Mouse (Mus musculus) liver, postnatal 0 days (tissue): ENCODE data around the gene Spsb1. TPM values are rescaled to one million over a fixed set of nuclear protein-coding genes. Genes with fewer than 3 reads are reported as not detected.

Experiments
- ATAC-seq: fragments of 200-750 bp; cut with Nextera tagmentation; 2 replicates; pipeline ENCODE4 v1.8.0; 2017; ENCODE audit warnings: mild to moderate bottlenecking, moderate library complexity
- DNase-seq: peaks from one replicate; pipeline ENCODE4 v3.0.0-alpha.2; 2016
- H3K27ac ChIP-seq: fragments of 300-500 bp; sonication (generic); 2 replicates; pipeline ENCODE4 v1.5.1; 2014; ENCODE audit warnings: antibody characterized with exemption, moderate library complexity, mild to moderate bottlenecking, low read depth
- H3K27me3 ChIP-seq: fragments of 300-500 bp; sonication (generic); 2 replicates; pipeline ENCODE4 v1.6.1; 2014; ENCODE audit warnings: low read length, control low read depth, mixed read lengths; ENCODE audit not compliant: insufficient read depth
- H3K36me3 ChIP-seq: fragments of 300-500 bp; sonication (generic); replicated peaks from 2 replicates; pipeline ENCODE4 v1.6.1; 2014; ENCODE audit warnings: mild to moderate bottlenecking, control low read depth, low read length, moderate library complexity, mixed read lengths; ENCODE audit not compliant: insufficient read depth
- H3K4me1 ChIP-seq: fragments of 300-500 bp; sonication (generic); 2 replicates; pipeline ENCODE4 v1.6.1; 2014; ENCODE audit warnings: antibody characterized with exemption, mild to moderate bottlenecking, control low read depth; ENCODE audit not compliant: insufficient read depth
- H3K4me2 ChIP-seq: fragments of 300-500 bp; sonication (generic); 2 replicates; pipeline ENCODE4 v1.6.1; 2014; ENCODE audit warnings: low read depth, mild to moderate bottlenecking, low read length, moderate library complexity, mixed read lengths
- H3K4me3 ChIP-seq: fragments of 300-500 bp; sonication (generic); 2 replicates; pipeline ENCODE4 v1.5.1; 2014; ENCODE audit warnings: low read depth, low read length
- H3K9ac ChIP-seq: fragments of 300-500 bp; sonication (generic); replicated peaks from 2 replicates; pipeline ENCODE4 v1.6.1; 2014; ENCODE audit warnings: mild to moderate bottlenecking, moderate library complexity
- H3K9me3 ChIP-seq: fragments of 300-500 bp; sonication (generic); 2 replicates; pipeline ENCODE4 v1.6.1; 2016; ENCODE audit warnings: mild to moderate bottlenecking, control low read depth, low read length, mixed read lengths
- CTCF ChIP-seq: sonication (generic); IDR thresholded peaks from 2 replicates; pipeline ENCODE4 v1.5.1; 2016; ENCODE audit warnings: antibody characterized with exemption, low read depth
- EP300 ChIP-seq: IDR thresholded peaks from 2 replicates; pipeline ENCODE4 v1.6.1; 2016; ENCODE audit warnings: antibody characterized with exemption, low read depth, mild to moderate bottlenecking
- WGBS: fragments of 180-500 bp; shearing (Covaris S2); extraction: QIAGEN DNeasy Blood & Tissue Kit; methylation state at CpG from one replicate; pipeline ENCODE4 v1.1.7; 2014; ENCODE audit not compliant: insufficient replicate concordance; 5-methylcytosine and 5-hydroxymethylcytosine counted together
- polyA plus RNA-seq: library from polyadenylated mRNA; unstranded; fragments of >200 nt; fragmentation: Nextera tagmentation; extraction: Ambion mirVana; gene quantifications from 2 replicates; pipeline ENCODE4 v1.2.1, GENCODE M21; 2015

The Spsb1 gene
- polyA plus RNA-seq, 1 experiment from 2014 or later: 1.7 TPM

DNA sequence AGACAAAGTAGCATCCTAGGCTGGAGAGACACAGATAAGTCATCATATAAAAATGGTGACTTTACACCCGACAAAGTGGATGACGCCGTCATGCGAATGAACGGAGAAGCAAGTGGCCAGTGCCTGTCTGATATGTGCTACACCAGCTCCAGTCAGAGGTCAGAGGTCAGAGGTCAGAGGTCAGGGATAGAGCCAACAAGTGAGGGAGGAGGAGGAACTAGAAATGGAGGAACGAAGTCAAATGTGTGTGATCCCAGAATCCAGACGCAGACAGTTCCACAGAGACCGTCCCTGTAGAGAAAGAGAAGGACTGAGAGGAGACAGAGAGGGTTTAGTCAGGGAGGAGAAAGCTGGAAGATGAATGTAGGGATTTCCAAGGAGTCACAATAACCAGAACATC is 103.3 kb downstream of the Spsb1 start:
- Histone ChIP-seq H3K4me2 (no peak overlapping the region), H3K27me3 (0 out of 2 replicates have a peak, but pooled peaks cover 3% of the 10 kb centered on the region), H3K27ac (no peak overlapping the region), H3K4me3 (no peak overlapping the region), H3K36me3 (no peaks in the 10 kb centered on the region), H3K9me3 (no peaks in the 10 kb centered on the region), H3K9ac (no peak overlapping the region), H3K4me1 (peaks cover 15% of the 10 kb centered on the region)
- TF ChIP-seq CTCF (no peak), EP300 (no peak)
- ATAC-seq: no peak
- 68% methylated on average over 8 of the region's 8 CpGs for WGBS
- DNase-seq: no peak

DNA sequence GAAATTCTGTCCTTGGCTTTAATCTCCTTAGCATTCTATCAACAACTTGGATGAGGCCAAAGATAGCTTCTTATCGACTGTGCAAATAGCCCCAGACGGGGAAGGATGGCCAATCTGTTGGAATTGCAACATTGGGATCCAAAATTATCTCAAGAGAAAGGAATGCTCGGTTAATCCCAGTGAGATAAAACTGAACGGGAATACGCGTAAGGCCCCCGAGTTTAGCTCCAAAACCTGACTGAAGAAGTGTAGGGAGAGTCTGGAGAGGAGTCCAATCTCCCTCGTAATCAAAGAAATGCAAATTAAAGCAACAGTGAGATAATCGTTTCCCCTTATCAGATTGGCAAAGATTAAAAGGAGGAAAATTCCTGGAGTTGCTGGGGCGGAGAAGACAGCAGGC is 104.2 kb downstream of the Spsb1 start:
- 55% methylated on average over 10 of the region's 10 CpGs for WGBS
- TF ChIP-seq CTCF (no peak), EP300 (no peak)
- ATAC-seq: no peak

DNA sequence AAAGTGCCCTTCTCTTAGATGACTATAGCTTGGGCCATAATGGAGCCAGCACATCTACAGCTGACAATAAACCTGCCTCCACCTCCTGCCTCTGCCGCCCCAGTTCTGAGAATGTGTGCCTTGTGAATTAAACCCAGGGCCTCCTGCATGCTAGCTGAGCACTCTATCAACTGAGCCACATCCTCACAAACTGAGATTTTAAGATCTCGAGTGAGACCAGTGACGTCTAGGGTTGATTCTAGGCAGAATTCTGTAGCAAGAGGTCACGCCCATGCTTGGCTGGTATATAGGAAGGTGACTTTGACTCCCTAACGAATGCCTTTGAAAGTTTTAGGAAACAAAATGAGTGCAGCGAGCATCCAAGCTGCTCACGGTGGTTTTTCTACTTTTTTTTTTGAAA is 104.8 kb downstream of the Spsb1 start:
- no peaks in the 10 kb centered on the region for H3K36me3 ChIP-seq
- no peak overlapping the region for H3K9ac ChIP-seq
- H3K4me2 ChIP-seq: no peak overlapping the region
- no peak for DNase-seq
- no peak for ATAC-seq
- no peaks in the 10 kb centered on the region for H3K9me3 ChIP-seq
- H3K27me3 ChIP-seq: 0 out of 2 replicates have a peak, but pooled peaks cover 3% of the 10 kb centered on the region
- WGBS: 73% methylated on average over 7 of the region's 7 CpGs
- no peak overlapping the region for H3K4me3 ChIP-seq
- no peak for TF ChIP-seq CTCF
- no peak for TF ChIP-seq EP300
- no peak overlapping the region for H3K27ac ChIP-seq
- H3K4me1 ChIP-seq: peaks cover 10% of the 10 kb centered on the region

More for the DNA sequence above, 104.2 kb downstream of the Spsb1 start:
- Histone ChIP-seq H3K9me3 (no peaks in the 10 kb centered on the region), H3K27ac (no peak overlapping the region), H3K4me3 (no peak overlapping the region), H3K9ac (no peak overlapping the region), H3K27me3 (0 out of 2 replicates have a peak, but pooled peaks cover 3% of the 10 kb centered on the region), H3K4me1 (peaks cover 13% of the 10 kb centered on the region), H3K36me3 (no peaks in the 10 kb centered on the region), H3K4me2 (no peak overlapping the region)
- no peak for DNase-seq

DNA sequence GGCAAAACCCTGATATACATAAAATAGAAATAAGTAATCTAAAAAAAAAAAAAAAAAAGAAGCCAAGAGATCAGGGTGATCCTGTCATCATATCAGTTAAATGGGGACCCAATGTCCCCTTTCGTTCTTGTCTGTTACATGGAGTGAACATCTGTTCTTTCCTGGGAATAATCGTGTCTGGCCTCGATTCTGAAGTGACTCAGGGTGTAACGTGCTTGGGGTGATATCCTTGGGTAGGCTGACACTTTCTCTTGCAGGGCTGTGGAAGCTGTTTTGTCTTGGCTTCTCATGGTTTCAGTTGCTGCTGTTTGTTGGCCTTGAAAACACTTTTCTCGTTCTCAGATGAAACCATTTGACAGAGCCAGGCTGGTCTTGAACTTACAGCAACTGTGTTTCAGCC is 105.8 kb downstream of the Spsb1 start:
- Histone ChIP-seq H3K27ac (no peak overlapping the region), H3K4me2 (no peak overlapping the region), H3K9me3 (no peaks in the 10 kb centered on the region), H3K27me3 (no peaks in the 10 kb centered on the region), H3K4me1 (0 out of 2 replicates have a peak, but pooled peaks cover 1% of the 10 kb centered on the region), H3K4me3 (no peak overlapping the region), H3K36me3 (no peaks in the 10 kb centered on the region), H3K9ac (no peak overlapping the region)
- DNase-seq (no peak), ATAC-seq (no peak)
- TF ChIP-seq CTCF: no peak
- no peak for TF ChIP-seq EP300
- 81% methylated on average over 5 of the region's 5 CpGs for WGBS

DNA sequence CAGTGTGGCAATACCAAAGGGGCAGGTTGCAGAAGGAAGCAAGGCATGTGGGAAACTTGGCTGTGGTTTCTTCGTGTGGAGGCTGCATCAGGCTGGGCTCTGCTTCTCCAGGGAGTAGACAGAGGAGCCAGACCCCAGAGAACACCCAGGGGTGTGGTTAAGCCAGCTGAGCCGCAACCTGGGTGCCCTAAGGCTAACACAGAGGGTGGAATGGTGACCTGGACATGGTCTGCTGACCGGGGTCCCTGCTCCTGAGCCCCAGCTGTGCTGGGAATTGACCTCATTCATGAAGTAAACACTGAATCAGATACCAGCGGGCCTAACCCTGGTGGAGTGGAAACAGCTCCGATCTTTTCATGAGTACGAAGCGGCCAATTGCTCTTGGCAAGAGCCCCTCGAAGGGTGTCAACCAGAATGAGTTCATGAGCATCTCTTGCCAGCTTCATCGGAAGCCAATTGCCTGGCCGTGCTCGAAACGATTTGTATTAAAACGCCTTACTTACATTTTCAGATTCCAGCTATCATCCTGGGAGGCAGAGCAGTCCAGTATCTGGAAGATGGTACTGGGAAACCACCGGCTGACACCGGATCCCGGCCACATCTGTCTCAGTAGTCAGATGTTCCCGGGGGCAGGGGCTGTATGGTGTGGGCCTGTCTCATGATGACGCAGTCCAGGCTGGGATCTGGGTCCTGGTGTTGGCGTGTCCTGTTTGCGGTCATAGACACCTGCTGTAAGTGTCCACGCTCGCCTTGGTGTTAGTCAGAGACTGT is 107.8 kb downstream of the Spsb1 start:
- H3K4me3 ChIP-seq: no peak overlapping the region
- H3K27me3 ChIP-seq: no peaks in the 10 kb centered on the region
- no peak overlapping the region for H3K4me2 ChIP-seq
- DNase-seq: no peak
- no peak for ATAC-seq
- no peaks in the 10 kb centered on the region for H3K36me3 ChIP-seq
- WGBS: 75% methylated on average over 22 of the region's 22 CpGs
- no peaks in the 10 kb centered on the region for H3K4me1 ChIP-seq
- H3K9me3 ChIP-seq: no peaks in the 10 kb centered on the region
- H3K27ac ChIP-seq: no peak overlapping the region
- TF ChIP-seq EP300 (no peak), CTCF (no peak)
- H3K9ac ChIP-seq: no peak overlapping the region

Other genes starting within 250 kb of the Spsb1 start
- 5.1 and 5.8 TPM in 2 replicates for gene Tmem201, start 217.0 kb downstream of the Spsb1 start, polyA plus RNA-seq
- 52.2 and 53.2 TPM in 2 replicates for gene Slc25a33, start 180.8 kb downstream of the Spsb1 start, polyA plus RNA-seq
- 33.0 and 36.5 TPM in 2 replicates for gene H6pd, start 54.0 kb upstream of the Spsb1 start, polyA plus RNA-seq
- 0.33 and 0.38 TPM in 2 replicates for gene Gpr157, start 132.3 kb upstream of the Spsb1 start, polyA plus RNA-seq
- gene Slc2a5, start 164.2 kb upstream of the Spsb1 start, polyA plus RNA-seq: 0.16 and 0.22 TPM in 2 replicates
- gene Slc2a7, start 193.9 kb upstream of the Spsb1 start, polyA plus RNA-seq: not detected in 2 replicates
- gene Car6, start 246.3 kb upstream of the Spsb1 start, polyA plus RNA-seq: not detected in 2 replicates